Mouse (Mus musculus): ENCODE results near the gene Map3k13. TPM values are rescaled to one million over a fixed set of nuclear protein-coding genes. Genes with fewer than 3 reads are reported as not detected.

Gene Map3k13
- polyA plus RNA-seq, 1 experiment, result 2.1 TPM

- Histone ChIP-seq H3K27me3 (ENCODE audit: control insufficient read depth, insufficient read depth, low read length, poor library complexity, severe bottlenecking) (no peaks in the 10 kb centered on the region), H3K9me3 (replicated peaks; ENCODE audit: control insufficient read depth, insufficient read depth, low read length, poor library complexity, severe bottlenecking) (peaks cover 2% of the 10 kb centered on the region; the same call in 1 of the 2 replicates), H3K4me1 (ENCODE audit: control insufficient read depth, insufficient read depth, low read length) (no peaks in the 10 kb centered on the region), H3K9ac (ENCODE audit: low read depth, poor library complexity, severe bottlenecking) (no peak overlapping the region), H3K27ac (ENCODE audit: insufficient read depth, low read length) (no peak overlapping the region), H3K4me3 (ENCODE audit: low read depth, low read length) (no peak overlapping the region), H3K36me3 (ENCODE audit: control insufficient read depth, insufficient read depth, low read length, poor library complexity, severe bottlenecking) (no peaks in the 10 kb centered on the region)
- TF ChIP-seq CTCF (IDR thresholded peaks at IDR 0.05; ENCODE audit: low read depth, low read length), result no peak
- no peak for TF ChIP-seq EP300 (IDR thresholded peaks at IDR 0.05; ENCODE audit: insufficient read depth, low read depth, low read length)
- TF ChIP-seq POLR2A (IDR thresholded peaks at IDR 0.05; ENCODE audit: insufficient read depth, low read length), result no peak
Observed at GRCm38 (mm10) chr16:21857126-21857644, 63.0 kb downstream of the Map3k13 start.

GRCm38 (mm10) chr16:21858163-21858562 is 64.0 kb downstream of the Map3k13 start:
- H3K9me3 ChIP-seq (replicated peaks; ENCODE audit: control insufficient read depth, insufficient read depth, low read length, poor library complexity, severe bottlenecking), result peaks cover 6% of the 10 kb centered on the region; the same call in 1 of the 2 replicates
- H3K4me1 ChIP-seq (ENCODE audit: control insufficient read depth, insufficient read depth, low read length), result no peaks in the 10 kb centered on the region
- TF ChIP-seq CTCF (IDR thresholded peaks at IDR 0.05; ENCODE audit: low read depth, low read length), result no peak
- TF ChIP-seq EP300 (IDR thresholded peaks at IDR 0.05; ENCODE audit: insufficient read depth, low read depth, low read length), result no peak
- TF ChIP-seq POLR2A (IDR thresholded peaks at IDR 0.05; ENCODE audit: insufficient read depth, low read length), result no peak
- no peak overlapping the region for H3K27ac ChIP-seq (ENCODE audit: insufficient read depth, low read length)
- no peaks in the 10 kb centered on the region for H3K27me3 ChIP-seq (ENCODE audit: control insufficient read depth, insufficient read depth, low read length, poor library complexity, severe bottlenecking)
- H3K36me3 ChIP-seq (ENCODE audit: control insufficient read depth, insufficient read depth, low read length, poor library complexity, severe bottlenecking), result no peaks in the 10 kb centered on the region
- H3K9ac ChIP-seq (ENCODE audit: low read depth, poor library complexity, severe bottlenecking), result no peak overlapping the region
- no peak overlapping the region for H3K4me3 ChIP-seq (ENCODE audit: low read depth, low read length)

GRCm38 (mm10) chr16:21858882-21859281 is 64.7 kb downstream of the Map3k13 start:
- Histone ChIP-seq H3K27ac (ENCODE audit: insufficient read depth, low read length) (no peak overlapping the region), H3K9me3 (replicated peaks; ENCODE audit: control insufficient read depth, insufficient read depth, low read length, poor library complexity, severe bottlenecking) (peaks cover 6% of the 10 kb centered on the region; the same call in 1 of the 2 replicates), H3K27me3 (ENCODE audit: control insufficient read depth, insufficient read depth, low read length, poor library complexity, severe bottlenecking) (no peaks in the 10 kb centered on the region), H3K9ac (ENCODE audit: low read depth, poor library complexity, severe bottlenecking) (no peak overlapping the region), H3K4me1 (ENCODE audit: control insufficient read depth, insufficient read depth, low read length) (no peaks in the 10 kb centered on the region), H3K36me3 (ENCODE audit: control insufficient read depth, insufficient read depth, low read length, poor library complexity, severe bottlenecking) (no peaks in the 10 kb centered on the region), H3K4me3 (ENCODE audit: low read depth, low read length) (no peak overlapping the region)
- no peak for TF ChIP-seq CTCF (IDR thresholded peaks at IDR 0.05; ENCODE audit: low read depth, low read length)
- TF ChIP-seq POLR2A (IDR thresholded peaks at IDR 0.05; ENCODE audit: insufficient read depth, low read length), result no peak
- no peak for TF ChIP-seq EP300 (IDR thresholded peaks at IDR 0.05; ENCODE audit: insufficient read depth, low read depth, low read length)

GRCm38 (mm10) chr16:21862448-21862847 is 68.3 kb downstream of the Map3k13 start:
- Histone ChIP-seq H3K4me3 (ENCODE audit: low read depth, low read length) (no peak overlapping the region), H3K9ac (ENCODE audit: low read depth, poor library complexity, severe bottlenecking) (no peak overlapping the region), H3K36me3 (ENCODE audit: control insufficient read depth, insufficient read depth, low read length, poor library complexity, severe bottlenecking) (no peaks in the 10 kb centered on the region), H3K9me3 (replicated peaks; ENCODE audit: control insufficient read depth, insufficient read depth, low read length, poor library complexity, severe bottlenecking) (peaks cover 6% of the 10 kb centered on the region; the same call in 1 of the 2 replicates), H3K4me1 (ENCODE audit: control insufficient read depth, insufficient read depth, low read length) (no peaks in the 10 kb centered on the region), H3K27ac (ENCODE audit: insufficient read depth, low read length) (no peak overlapping the region), H3K27me3 (ENCODE audit: control insufficient read depth, insufficient read depth, low read length, poor library complexity, severe bottlenecking) (no peaks in the 10 kb centered on the region)
- TF ChIP-seq POLR2A (IDR thresholded peaks at IDR 0.05; ENCODE audit: insufficient read depth, low read length) (no peak), EP300 (IDR thresholded peaks at IDR 0.05; ENCODE audit: insufficient read depth, low read depth, low read length) (no peak), CTCF (IDR thresholded peaks at IDR 0.05; ENCODE audit: low read depth, low read length) (no peak)

- Histone ChIP-seq H3K4me1 (ENCODE audit: control insufficient read depth, insufficient read depth, low read length) (no peaks in the 10 kb centered on the region), H3K27me3 (ENCODE audit: control insufficient read depth, insufficient read depth, low read length, poor library complexity, severe bottlenecking) (no peaks in the 10 kb centered on the region), H3K4me3 (ENCODE audit: low read depth, low read length) (no peak overlapping the region), H3K36me3 (ENCODE audit: control insufficient read depth, insufficient read depth, low read length, poor library complexity, severe bottlenecking) (no peaks in the 10 kb centered on the region), H3K27ac (ENCODE audit: insufficient read depth, low read length) (no peak overlapping the region), H3K9me3 (replicated peaks; ENCODE audit: control insufficient read depth, insufficient read depth, low read length, poor library complexity, severe bottlenecking) (peaks cover 6% of the 10 kb centered on the region; the same call in 1 of the 2 replicates), H3K9ac (ENCODE audit: low read depth, poor library complexity, severe bottlenecking) (no peak overlapping the region)
- TF ChIP-seq EP300 (IDR thresholded peaks at IDR 0.05; ENCODE audit: insufficient read depth, low read depth, low read length) (no peak), POLR2A (IDR thresholded peaks at IDR 0.05; ENCODE audit: insufficient read depth, low read length) (no peak), CTCF (IDR thresholded peaks at IDR 0.05; ENCODE audit: low read depth, low read length) (no peak)
Observed at GRCm38 (mm10) chr16:21865250-21865982, 71.3 kb downstream of the Map3k13 start.

GRCm38 (mm10) chr16:21865983-21866575 is 71.9 kb downstream of the Map3k13 start:
- H3K4me3 ChIP-seq (ENCODE audit: low read depth, low read length), result no peak overlapping the region
- H3K36me3 ChIP-seq (ENCODE audit: control insufficient read depth, insufficient read depth, low read length, poor library complexity, severe bottlenecking), result no peaks in the 10 kb centered on the region
- H3K9ac ChIP-seq (ENCODE audit: low read depth, poor library complexity, severe bottlenecking), result no peak overlapping the region
- no peaks in the 10 kb centered on the region for H3K4me1 ChIP-seq (ENCODE audit: control insufficient read depth, insufficient read depth, low read length)
- H3K27me3 ChIP-seq (ENCODE audit: control insufficient read depth, insufficient read depth, low read length, poor library complexity, severe bottlenecking), result no peaks in the 10 kb centered on the region
- TF ChIP-seq EP300 (IDR thresholded peaks at IDR 0.05; ENCODE audit: insufficient read depth, low read depth, low read length), result no peak
- no peak for TF ChIP-seq POLR2A (IDR thresholded peaks at IDR 0.05; ENCODE audit: insufficient read depth, low read length)
- no peak for TF ChIP-seq CTCF (IDR thresholded peaks at IDR 0.05; ENCODE audit: low read depth, low read length)
- H3K27ac ChIP-seq (ENCODE audit: insufficient read depth, low read length), result no peak overlapping the region
- peaks cover 6% of the 10 kb centered on the region; the same call in 1 of the 2 replicates for H3K9me3 ChIP-seq (replicated peaks; ENCODE audit: control insufficient read depth, insufficient read depth, low read length, poor library complexity, severe bottlenecking)

Data from ES-Bruce4 (cell line).